Mouse (Mus musculus): ENCODE data around the gene Tnfaip8l3.

Gene Tnfaip8l3

GRCm38 (mm10) chr9:54068032-54068649, at the start of gene Tnfaip8l3:
Gene Tnfaip8l3 (minus strand): TSS chr9:54068388.
- no peak for DNase-seq (ENCODE audit: low read depth in 1 of 2, low spot score in 2 of 2)

DNA sequence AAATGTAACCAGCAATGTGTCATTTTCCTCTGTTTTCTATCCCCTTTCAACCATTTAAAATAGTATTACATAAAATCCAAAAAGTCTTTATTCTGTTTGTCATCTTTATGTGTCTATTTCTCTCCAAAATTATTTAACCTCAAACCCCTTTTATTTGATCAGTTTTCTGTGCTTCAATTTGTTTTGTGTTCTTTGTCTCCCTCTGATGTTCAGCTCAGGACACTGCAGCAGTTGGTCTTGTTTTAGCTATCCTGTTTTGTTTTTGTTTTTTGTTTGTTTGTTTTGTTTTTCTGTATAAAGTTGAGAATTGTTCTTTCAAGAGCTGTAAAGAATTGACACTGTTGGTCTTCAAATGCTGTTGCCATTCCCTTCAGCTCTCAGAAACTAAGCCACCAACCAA, 44.5 kb upstream of the Tnfaip8l3 start:
- DNase-seq (ENCODE audit: low read depth in 1 of 2, low spot score in 2 of 2), result no peak

DNA sequence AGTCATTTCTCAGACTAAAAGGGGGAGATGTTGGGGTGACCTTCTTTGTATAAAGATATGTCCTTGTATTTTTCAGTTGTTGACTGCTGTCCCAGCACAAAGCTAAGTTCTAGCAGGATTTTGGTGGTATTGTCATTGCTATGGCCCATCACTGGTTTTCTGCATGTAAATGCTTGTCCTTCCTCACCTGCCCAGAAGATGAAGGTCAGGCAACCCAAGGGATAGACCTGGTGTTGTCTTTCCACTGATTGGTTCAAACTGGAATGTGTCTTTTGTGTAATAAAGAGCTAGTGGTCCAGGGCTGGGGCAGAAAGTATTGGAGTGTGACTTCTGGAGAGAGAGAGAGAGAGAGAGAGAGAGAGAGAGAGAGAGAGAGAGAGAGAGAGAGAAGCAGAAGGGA, 30.4 kb upstream of the Tnfaip8l3 start:
- DNase-seq (ENCODE audit: low read depth in 1 of 2, low spot score in 2 of 2), result no peak

GRCm38 (mm10) chr9:54097091-54097490, 28.9 kb upstream of the Tnfaip8l3 start:
- no peak for DNase-seq (ENCODE audit: low read depth in 1 of 2, low spot score in 2 of 2)

- no peak for DNase-seq (ENCODE audit: low read depth in 1 of 2, low spot score in 2 of 2)
These were observed 16.1 kb upstream of the Tnfaip8l3 start for GRCm38 (mm10) chr9:54084245-54084644.

DNA sequence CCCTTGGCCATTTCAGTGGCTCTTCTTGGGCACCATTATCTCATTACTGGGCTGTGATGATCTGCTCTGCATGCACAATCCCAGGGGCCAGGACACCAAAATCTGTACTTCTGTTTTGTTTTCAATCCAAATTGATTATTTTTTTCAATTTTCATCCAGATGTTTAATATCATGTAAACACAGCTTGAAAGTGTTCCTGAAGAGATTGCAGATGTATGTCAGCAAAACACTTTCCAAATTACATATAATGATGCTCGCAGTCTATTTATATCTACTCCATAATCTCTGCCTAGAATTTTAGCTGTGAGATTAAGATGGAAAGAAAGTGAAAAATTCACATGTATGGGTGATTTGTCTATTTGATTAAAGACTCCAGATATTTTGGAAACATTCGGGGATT, 9.6 kb upstream of the Tnfaip8l3 start:
- no peak for DNase-seq (ENCODE audit: low read depth in 1 of 2, low spot score in 2 of 2)

GRCm38 (mm10) chr9:54074901-54075300, 6.7 kb upstream of the Tnfaip8l3 start:
- no peak for DNase-seq (ENCODE audit: low read depth in 1 of 2, low spot score in 2 of 2)

DNA sequence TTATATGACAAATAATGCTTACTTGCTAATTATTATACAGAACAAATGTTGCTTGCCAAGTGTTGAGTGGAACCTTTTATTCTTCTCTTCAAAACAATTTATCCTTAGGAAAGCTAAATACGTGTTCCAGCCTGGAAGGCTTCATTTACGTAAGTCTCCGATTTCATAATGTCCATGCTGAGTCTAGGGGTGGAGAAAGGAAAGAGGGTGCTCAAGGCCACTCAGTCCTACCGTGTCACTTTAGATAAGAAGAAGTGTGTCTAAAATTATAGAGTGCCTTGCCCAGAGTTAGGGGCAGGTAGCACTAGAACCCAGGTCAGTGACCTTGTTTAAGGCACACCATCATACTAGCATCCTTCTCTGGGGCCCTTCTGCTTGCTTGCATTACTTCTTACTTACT, 5.5 kb upstream of the Tnfaip8l3 start:
- DNase-seq (ENCODE audit: low read depth in 1 of 2, low spot score in 2 of 2), result no peak

GRCm38 (mm10) chr9:54071474-54072095, 3.4 kb upstream of the Tnfaip8l3 start:
- no peak for DNase-seq (ENCODE audit: low read depth in 1 of 2, low spot score in 2 of 2)

- DNase-seq (ENCODE audit: low read depth in 1 of 2, low spot score in 2 of 2), result no peak
These were observed 1.0 kb upstream of the Tnfaip8l3 start for GRCm38 (mm10) chr9:54069204-54069603.

- DNase-seq (ENCODE audit: low read depth in 1 of 2, low spot score in 2 of 2), result no peak
These were observed 589 bp upstream of the Tnfaip8l3 start for GRCm38 (mm10) chr9:54068777-54069176.

DNA sequence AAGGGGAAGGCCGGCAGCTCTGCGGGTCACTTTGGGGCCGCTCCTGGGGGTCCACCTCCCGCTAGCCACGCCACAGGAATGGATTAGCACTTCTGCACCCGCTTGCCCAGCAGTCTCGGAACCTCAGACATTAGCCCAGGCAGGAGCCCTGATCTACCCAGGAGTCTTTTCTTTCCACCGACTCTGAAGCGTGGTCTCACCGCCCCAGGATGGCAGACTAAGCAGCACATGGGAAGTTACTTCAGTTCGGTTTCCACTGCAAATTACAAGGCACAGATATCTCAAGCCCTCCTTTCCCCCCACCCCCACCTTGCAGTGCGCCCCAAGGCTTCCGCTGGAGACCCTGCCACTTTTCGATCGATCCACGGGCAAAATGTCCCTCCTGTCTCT, 551 bp downstream of the Tnfaip8l3 start:
- no peak for DNase-seq (ENCODE audit: low read depth in 1 of 2, low spot score in 2 of 2)

DNA sequence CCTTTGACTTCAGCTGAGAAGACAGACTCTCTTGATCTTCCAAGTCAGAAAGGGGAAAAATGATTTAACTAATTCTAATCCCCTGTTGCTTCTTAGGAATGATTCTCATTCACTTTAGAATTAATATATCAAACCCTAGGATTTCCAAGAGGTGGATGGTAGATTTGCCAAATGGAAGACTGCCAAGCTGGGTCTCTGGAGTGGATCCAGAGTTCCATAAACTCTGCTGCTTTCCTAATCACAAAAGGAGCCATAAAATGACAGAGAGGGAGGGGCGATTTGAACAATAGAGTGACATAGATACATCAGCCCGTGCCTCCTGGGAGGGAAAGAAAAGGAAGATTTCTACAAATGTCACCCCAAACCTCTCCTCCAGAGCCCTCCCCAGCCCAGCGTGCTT, 3.4 kb downstream of the Tnfaip8l3 start:
- no peak for DNase-seq (ENCODE audit: low read depth in 1 of 2, low spot score in 2 of 2)

DNA sequence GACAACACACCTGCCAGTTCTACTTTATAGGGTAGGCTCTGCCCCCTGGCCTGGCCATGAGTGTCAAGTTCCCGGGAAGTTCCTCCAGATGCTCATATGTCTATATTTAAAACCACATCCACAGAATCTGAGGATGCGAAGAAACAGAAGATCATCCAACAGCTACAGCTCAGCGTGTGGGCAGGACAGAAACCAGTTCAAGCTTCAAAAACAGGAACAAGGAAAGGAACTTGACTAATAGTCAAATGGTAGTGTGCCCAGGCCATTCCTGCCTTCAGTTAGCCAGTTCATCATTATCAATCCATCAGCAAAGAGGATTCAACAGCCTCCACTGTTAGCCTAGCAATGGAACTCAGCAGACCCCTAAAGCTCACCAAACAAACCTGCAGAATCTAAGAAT, 4.5 kb downstream of the Tnfaip8l3 start:
- no peak for DNase-seq (ENCODE audit: low read depth in 1 of 2, low spot score in 2 of 2)

GRCm38 (mm10) chr9:54061666-54062065, 6.5 kb downstream of the Tnfaip8l3 start:
- DNase-seq (ENCODE audit: low read depth in 1 of 2, low spot score in 2 of 2), result no peak

- DNase-seq (ENCODE audit: low read depth in 1 of 2, low spot score in 2 of 2), result no peak
These were observed 16.7 kb downstream of the Tnfaip8l3 start for GRCm38 (mm10) chr9:54051298-54052068.

DNA sequence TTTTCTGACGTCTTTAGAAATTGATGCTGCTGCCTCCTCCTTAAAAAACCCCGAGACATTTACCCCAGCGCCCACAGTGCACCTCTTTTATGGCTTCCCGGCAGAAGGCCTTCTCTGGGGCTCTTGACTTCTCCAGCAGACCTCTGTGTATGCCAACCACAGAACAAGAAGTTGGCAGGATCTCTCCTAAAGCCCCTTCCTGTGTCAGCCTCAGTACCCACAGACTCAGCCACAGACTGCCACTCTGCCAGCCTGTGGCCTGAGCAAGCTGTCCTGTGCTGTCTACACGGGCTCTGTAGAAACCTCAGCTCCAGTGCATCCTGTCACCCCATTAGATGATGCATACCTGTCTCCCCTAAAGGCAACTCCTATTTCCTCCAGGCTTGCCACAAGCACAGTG, 19.2 kb downstream of the Tnfaip8l3 start:
- DNase-seq (ENCODE audit: low read depth in 1 of 2, low spot score in 2 of 2), result no peak

DNA sequence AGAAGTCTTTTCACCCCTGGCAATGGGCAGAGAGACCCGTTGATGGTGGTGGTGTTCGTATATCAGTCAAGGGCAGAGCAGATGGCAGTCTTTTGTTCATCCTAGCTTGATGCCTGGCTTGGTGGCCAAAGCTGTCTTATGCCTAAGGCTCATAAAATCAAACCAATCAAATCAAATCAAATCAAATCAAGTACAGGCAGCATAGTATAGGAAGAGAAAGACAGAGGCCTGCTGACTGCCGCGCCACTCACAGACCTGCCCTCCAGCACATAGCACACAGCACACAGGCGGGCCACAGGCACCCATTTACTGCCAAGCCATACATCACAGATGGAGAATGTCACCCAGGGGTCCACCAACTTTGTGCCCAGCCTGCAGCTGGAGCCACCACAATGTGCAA, 25.1 kb downstream of the Tnfaip8l3 start:
- no peak for DNase-seq (ENCODE audit: low read depth in 1 of 2, low spot score in 2 of 2)

- no peak for DNase-seq (ENCODE audit: low read depth in 1 of 2, low spot score in 2 of 2)
These were observed 30.5 kb downstream of the Tnfaip8l3 start for GRCm38 (mm10) chr9:54037717-54038116.

DNA sequence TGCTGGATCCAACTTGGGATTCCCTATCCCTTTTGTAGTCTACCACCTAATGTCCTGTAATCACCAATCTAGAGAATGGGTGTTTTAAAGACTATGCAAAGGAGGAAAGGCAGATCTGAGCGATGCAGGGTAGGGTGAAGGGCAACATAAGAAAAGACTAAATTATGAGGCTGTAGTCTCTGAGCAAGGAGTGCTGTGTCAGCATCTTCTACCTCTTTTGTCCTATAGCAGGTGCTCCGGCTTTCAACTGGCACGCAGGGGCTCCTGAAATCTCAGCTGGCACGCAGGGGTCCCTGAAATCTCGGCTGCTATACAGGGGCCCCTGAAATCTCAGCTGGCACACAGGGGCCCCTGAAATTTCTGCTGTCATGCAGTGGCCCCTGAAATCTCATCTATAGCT, 33.5 kb downstream of the Tnfaip8l3 start:
- DNase-seq (ENCODE audit: low read depth in 1 of 2, low spot score in 2 of 2), result no peak

DNA sequence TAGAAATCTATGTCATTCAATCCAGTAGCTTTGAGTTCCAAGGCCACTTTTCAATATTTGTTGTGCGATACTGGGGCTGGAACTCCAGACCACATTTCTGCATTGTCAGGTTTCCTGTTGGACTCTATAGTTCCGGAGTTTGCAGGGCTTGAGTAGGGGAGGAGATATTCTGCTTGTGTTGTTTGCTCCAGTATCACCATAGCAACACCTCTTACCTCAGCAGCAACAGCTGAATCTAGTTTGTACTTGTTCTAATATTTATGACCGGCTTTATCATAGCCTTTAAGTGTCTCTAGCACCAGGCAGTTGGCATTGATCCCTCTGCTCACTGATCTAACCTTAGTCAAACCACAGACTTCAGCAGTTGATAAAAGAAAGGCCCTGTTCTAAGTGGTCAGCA, 45.4 kb downstream of the Tnfaip8l3 start:
- DNase-seq (ENCODE audit: low read depth in 1 of 2, low spot score in 2 of 2), result no peak

- DNase-seq (ENCODE audit: low read depth in 1 of 2, low spot score in 2 of 2), result no peak
These were observed 73.7 kb downstream of the Tnfaip8l3 start for GRCm38 (mm10) chr9:53994528-53994927.

Measured in monocyte, adult 2 months (primary cell).